Mouse (Mus musculus): Measurements from ENCODE around the gene Dpep2nb.

DNA sequence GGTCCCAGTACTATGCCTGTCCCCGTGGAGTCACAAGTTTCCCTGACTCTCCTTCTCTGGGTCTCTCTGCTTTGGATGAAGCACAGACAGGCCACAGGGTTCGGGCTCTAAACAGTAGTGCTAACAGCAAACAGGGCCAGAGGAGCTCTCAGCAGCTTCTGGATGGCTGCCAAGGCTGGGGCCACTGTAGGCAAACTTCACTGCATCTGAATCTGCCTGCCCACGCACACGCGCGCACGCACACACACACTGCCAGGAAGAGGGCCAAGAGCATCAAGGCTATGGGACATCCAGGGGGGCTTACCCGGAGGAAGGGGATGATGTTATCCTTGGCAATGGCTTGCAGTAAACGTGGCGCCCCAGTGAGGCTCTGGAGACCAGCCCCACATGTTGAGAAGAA, 56.4 kb downstream of the Dpep2nb start:
- TF ChIP-seq POLR2A (IDR thresholded peaks at IDR 0.05; ENCODE audit: low read depth, low read length) (no peak), CTCF (IDR thresholded peaks at IDR 0.05; ENCODE audit: borderline replicate concordance, insufficient read depth, low read length) (no peak)

Measured in embryonic fibroblast, embryonic 13.5 days (primary cell).